Mouse (Mus musculus) MN1 (cell line): Measurements from ENCODE around the gene Pdcd2.
A peak's percentile ranks its signal among the peaks of the same experiment; 100 is the strongest.
"Not testable (repeated sequence)": the region's sequence is repeated elsewhere in the genome, so short reads cannot be mapped to it uniquely, and the experiment has no call there.

Experiments
- DNase-seq: peaks from one replicate; pipeline ENCODE4 v3.0.0-alpha.2; 2016; ENCODE audit warnings: low spot score

Pdcd2 gene

GRCm38 (mm10) chr17:15526986-15527810 lies at the start of gene Pdcd2:
Gene Pdcd2 (minus strand): TSS chr17:15527301.
- peak; percentile 96 for DNase-seq

- no peak for DNase-seq
Observed at GRCm38 (mm10) chr17:15575056-15575455, 48.0 kb upstream of the Pdcd2 start.

GRCm38 (mm10) chr17:15566908-15567307 lies 39.8 kb upstream of the Pdcd2 start:
- no peak for DNase-seq

- DNase-seq, result no peak
Observed at GRCm38 (mm10) chr17:15564928-15565300, 37.8 kb upstream of the Pdcd2 start.

DNA sequence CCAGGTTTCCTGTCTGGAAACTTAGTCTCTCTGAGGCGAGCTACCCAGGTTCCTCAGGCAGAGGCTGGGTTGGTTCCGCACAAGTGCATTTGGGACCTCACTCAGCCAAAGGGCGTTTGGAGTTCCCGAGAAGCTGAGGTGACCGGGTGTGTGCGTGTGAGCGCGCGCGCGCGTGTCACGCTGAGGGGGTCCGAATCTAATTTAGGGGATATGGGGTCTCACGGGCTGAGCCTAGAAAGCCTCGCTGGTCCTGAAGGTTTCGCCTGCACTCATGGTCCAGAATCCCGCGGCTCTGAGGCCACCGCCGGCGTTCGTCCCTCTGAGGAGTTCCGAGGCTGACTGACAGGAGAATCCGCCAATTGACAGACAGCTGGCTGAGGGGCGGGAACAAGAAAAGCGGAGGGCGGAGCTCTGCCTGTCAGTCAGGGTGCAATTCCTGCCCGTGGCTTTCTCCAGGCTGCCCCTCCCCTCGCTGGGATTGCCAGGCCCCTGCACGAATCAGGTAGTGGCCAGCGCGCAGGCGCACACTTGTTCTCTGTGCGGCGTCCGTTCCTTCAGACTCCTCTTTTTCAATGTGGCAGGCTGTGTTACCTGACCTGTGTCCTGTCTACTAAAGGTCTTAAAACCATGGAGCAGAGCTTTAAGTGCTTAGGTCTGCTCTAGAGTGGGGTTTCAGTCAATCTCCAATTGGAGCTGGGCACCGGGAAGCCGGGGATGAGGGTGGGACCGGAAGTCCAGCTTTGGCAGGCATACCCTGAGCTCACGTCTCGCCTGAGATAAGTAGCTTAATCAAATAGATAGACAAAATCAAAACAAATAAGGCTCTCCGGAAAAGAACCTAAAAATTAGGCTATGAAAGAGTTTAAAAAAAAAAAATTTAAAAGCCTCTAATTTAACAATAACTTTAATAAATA lies 37.2 kb upstream of the Pdcd2 start, which contains the start of gene Prdm9:
TSS of gene Prdm9 (minus strand) at position 341 of the 914 bp plus-strand sequence.
- peak; percentile 89 for DNase-seq

DNA sequence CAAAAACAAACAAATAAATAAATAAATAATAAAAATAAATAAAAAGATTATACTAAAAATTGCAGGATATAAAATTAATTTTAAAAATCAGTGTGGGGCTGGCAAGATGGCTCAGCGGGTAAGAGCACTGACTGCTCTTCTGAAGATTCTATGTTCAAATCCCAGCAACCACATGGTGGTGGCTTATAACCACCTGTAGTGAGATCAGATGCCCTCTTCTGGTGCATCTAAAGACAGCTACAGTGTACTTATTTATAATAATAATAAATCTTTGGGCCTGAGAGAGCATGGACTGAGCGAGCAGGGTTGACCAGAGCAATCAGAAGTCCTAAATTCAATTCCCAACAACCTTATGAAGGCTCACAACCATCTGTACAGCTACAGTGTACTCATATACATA lies 32.8 kb upstream of the Pdcd2 start:
- DNase-seq, result no peak

GRCm38 (mm10) chr17:15549713-15550112 lies 22.6 kb upstream of the Pdcd2 start:
- no peak for DNase-seq

DNA sequence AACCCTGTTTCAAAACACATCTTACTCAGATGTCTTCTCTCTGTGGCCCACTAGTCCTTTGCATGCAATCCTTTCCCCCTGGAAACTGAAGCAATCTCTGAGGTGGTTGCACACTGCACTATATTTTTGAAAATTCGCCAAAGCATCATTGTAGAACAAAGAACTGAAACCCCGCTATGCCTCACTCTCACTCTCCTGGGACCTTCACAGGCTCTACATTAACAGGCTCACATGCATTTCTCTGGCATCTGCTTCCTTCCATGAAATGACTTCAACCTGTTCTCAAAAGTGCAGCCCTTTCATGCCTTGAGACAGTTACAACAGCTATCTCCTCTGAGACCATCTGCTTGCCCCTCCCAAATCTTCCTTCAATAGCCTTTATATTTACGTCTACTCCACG lies 19.3 kb upstream of the Pdcd2 start:
- no peak for DNase-seq

DNA sequence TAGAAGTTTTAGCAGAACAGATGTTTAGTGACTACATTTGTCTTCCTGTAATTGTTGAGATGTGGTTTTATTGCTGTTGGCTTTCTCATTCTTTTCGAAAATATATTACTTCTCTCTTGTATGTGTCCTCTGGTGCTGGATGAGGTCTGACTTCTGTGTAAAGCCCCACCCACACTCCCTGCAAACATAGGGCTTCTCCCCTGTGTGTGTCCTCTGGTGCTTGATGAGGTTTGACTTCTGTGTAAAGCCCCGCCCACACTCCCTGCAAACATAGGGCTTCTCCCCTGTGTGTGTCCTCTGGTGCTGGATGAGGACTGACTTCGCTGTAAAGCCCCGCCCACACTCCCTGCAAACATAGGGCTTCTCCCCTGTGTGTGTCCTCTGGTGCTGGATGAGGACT lies 16.8 kb upstream of the Pdcd2 start:
- not testable (repeated sequence) for DNase-seq

- no peak for DNase-seq
Observed at GRCm38 (mm10) chr17:15540309-15540708, 13.2 kb upstream of the Pdcd2 start.

- DNase-seq, result peak; percentile 28
Observed at GRCm38 (mm10) chr17:15536457-15536904, 9.4 kb upstream of the Pdcd2 start.

DNA sequence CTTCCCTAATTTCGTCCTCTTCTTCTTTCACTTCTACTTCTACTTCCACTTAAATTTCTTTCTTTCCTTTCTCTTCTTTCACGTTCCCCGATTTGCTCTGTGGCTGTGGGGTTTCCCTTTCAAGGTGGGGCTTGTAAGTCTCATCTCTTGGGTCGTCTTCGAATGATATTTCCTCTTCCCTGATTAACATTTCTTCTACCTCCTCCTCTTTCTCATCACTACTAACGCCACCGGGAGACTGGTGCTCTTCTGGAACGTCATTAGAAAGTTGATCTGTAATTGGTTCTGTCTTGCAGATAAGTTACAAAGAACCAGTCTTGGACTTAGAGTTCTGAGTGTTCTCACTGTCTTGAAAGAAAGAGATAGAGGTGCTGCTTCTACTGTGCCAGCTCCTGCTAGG lies 8.8 kb upstream of the Pdcd2 start:
- peak; percentile 20 for DNase-seq

DNA sequence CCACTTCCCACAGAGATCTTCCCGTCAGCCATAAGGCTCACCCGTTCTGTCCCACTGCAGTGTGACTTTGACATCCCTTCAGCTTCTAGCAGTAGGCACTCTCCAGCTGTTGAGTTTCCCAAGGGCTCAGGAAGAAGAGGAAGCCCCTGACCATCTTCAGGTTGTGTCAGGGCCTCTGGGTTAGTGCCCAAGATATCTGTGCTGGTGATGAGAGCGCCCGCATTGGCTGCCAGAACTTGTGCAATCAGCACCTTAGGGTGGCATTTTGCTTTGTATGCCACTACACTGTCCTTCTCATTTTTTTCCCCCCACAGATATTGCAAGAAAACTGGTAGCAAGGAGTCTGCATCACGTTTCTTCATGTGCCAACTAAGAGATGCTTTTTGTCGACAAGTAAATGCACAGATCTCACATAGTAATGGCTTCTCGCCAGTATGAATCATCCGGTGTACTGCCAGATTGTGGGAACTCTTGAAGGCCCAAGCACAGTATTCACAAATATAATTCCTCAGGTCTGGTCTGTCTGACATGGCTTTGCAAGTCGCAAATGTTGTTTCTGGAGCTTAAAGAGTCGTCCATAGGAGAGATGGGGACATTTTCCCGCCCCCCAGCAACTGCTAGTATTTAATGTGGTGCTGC lies 8.2 kb upstream of the Pdcd2 start:
- peak; percentile 53 for DNase-seq

- DNase-seq, result peak; percentile 60
Observed at GRCm38 (mm10) chr17:15530141-15530540, 3.0 kb upstream of the Pdcd2 start.

GRCm38 (mm10) chr17:15528887-15529286 lies 1.8 kb upstream of the Pdcd2 start:
- no peak for DNase-seq

- DNase-seq, result no peak
Observed at GRCm38 (mm10) chr17:15527811-15528136, 673 bp upstream of the Pdcd2 start.

- no peak for DNase-seq
Observed at GRCm38 (mm10) chr17:15526304-15526703, 797 bp downstream of the Pdcd2 start.

GRCm38 (mm10) chr17:15518766-15519165 lies 8.3 kb downstream of the Pdcd2 start:
- no peak for DNase-seq

GRCm38 (mm10) chr17:15518186-15518585 lies 8.9 kb downstream of the Pdcd2 start:
- no peak for DNase-seq

DNA sequence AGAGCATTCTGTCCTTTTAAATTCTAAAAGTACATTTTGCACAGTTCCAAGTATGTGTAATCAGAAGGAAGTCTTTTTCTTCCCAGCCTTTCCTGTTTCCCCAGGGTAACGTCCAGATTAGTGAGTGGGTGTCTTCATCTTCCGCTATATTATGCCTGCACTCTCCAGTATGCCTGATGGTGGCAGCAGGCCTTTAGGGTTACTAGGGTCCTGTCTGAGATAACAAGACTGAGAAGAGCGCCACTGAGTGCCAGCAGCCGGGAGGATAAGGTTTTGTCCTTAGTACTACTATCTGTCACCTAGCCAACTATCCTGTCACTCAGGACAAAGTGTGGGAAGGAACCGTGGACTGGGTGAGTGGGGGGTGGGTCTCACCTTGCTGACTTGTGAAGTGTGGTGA lies 9.3 kb downstream of the Pdcd2 start:
- DNase-seq, result no peak

GRCm38 (mm10) chr17:15510694-15511093 lies 16.4 kb downstream of the Pdcd2 start:
- DNase-seq, result no peak

- peak; percentile 98 for DNase-seq
Observed at GRCm38 (mm10) chr17:15499656-15500394, 27.3 kb downstream of the Pdcd2 start, which contains the start of the genes Psmb1 and Tbp. Gene Psmb1 (minus strand): TSS chr17:15499751. Gene Tbp (plus strand): TSS chr17:15499888.
